Mouse (Mus musculus) kidney, adult 11 months (tissue): Measurements from ENCODE around the gene Fxyd7.

ENCODE experiments used
- DNase-seq: peaks from one replicate; pipeline ENCODE4 v3.0.0; 2022

The Fxyd7 gene

GRCm38 (mm10) chr7:30996491-30996890, 54.8 kb downstream of the Fxyd7 start:
- no peak for DNase-seq

GRCm38 (mm10) chr7:30993986-30994385, 57.3 kb downstream of the Fxyd7 start:
- DNase-seq, result no peak
